Mouse (Mus musculus): ENCODE results near the gene Arsg. TPM values are rescaled to one million over a fixed set of nuclear protein-coding genes. Genes with fewer than 3 reads are reported as not detected.

Arsg gene
- polyA plus RNA-seq, 1 experiment from 2014 or later: 9.9 TPM

GRCm38 (mm10) chr11:109443468-109444263 is 29.5 kb upstream of the Arsg start:
- ATAC-seq (replicated peaks; ENCODE audit: low FRiP score, low read depth) (no peak), DNase-seq (ENCODE audit: low spot score) (no peak)
- no peak overlapping the region for H3K4me2 ChIP-seq (ENCODE audit: low read length)
- H3K4me1 ChIP-seq (replicated peaks; ENCODE audit: insufficient read depth, low read length): 0 out of 2 replicates have a peak, but pooled peaks cover 3% of the 10 kb centered on the region
- H3K9me3 ChIP-seq (replicated peaks; ENCODE audit: low read length): no peaks in the 10 kb centered on the region
- H3K36me3 ChIP-seq (ENCODE audit: insufficient read depth, low read length): no peaks in the 10 kb centered on the region
- peak; percentile 32; the same call in 1 of the 2 replicates for TF ChIP-seq CTCF (IDR thresholded peaks at IDR 0.05; ENCODE audit: low read depth)
- WGBS: 87% methylated on average over 8 of the region's 8 CpGs
- no peak overlapping the region for H3K4me3 ChIP-seq (replicated peaks; ENCODE audit: low read depth, low read length)
- H3K27me3 ChIP-seq (ENCODE audit: insufficient read depth, low read length): no peaks in the 10 kb centered on the region
- H3K27ac ChIP-seq: no peak overlapping the region
- H3K9ac ChIP-seq (ENCODE audit: low read depth, low read length): no peak overlapping the region

GRCm38 (mm10) chr11:109444600-109444999 is 28.6 kb upstream of the Arsg start:
- H3K9ac ChIP-seq (ENCODE audit: low read depth, low read length): no peak overlapping the region
- H3K4me1 ChIP-seq (replicated peaks; ENCODE audit: insufficient read depth, low read length): 0 out of 2 replicates have a peak, but pooled peaks cover 3% of the 10 kb centered on the region
- no peak overlapping the region for H3K4me3 ChIP-seq (replicated peaks; ENCODE audit: low read depth, low read length)
- no peak for ATAC-seq (replicated peaks; ENCODE audit: low FRiP score, low read depth)
- H3K27ac ChIP-seq: no peak overlapping the region
- TF ChIP-seq CTCF (IDR thresholded peaks at IDR 0.05; ENCODE audit: low read depth): peak; percentile 61
- no peaks in the 10 kb centered on the region for H3K9me3 ChIP-seq (replicated peaks; ENCODE audit: low read length)
- H3K27me3 ChIP-seq (ENCODE audit: insufficient read depth, low read length): no peaks in the 10 kb centered on the region
- WGBS: 64% methylated on average over 7 of the region's 7 CpGs
- H3K4me2 ChIP-seq (ENCODE audit: low read length): no peak overlapping the region
- no peaks in the 10 kb centered on the region for H3K36me3 ChIP-seq (ENCODE audit: insufficient read depth, low read length)
- DNase-seq (ENCODE audit: low spot score): no peak

- peak; percentile 76 for DNase-seq (ENCODE audit: low spot score)
- WGBS: 46% methylated on average over 13 of the region's 13 CpGs
Observed at GRCm38 (mm10) chr11:109445438-109446035, 27.6 kb upstream of the Arsg start.

GRCm38 (mm10) chr11:109451169-109451568 is 22.0 kb upstream of the Arsg start:
- no peaks in the 10 kb centered on the region for H3K36me3 ChIP-seq (ENCODE audit: insufficient read depth, low read length)
- no peak overlapping the region for H3K9ac ChIP-seq (ENCODE audit: low read depth, low read length)
- TF ChIP-seq CTCF (IDR thresholded peaks at IDR 0.05; ENCODE audit: low read depth): no peak
- no peak overlapping the region for H3K4me2 ChIP-seq (ENCODE audit: low read length)
- no peaks in the 10 kb centered on the region for H3K4me1 ChIP-seq (replicated peaks; ENCODE audit: insufficient read depth, low read length)
- H3K4me3 ChIP-seq (replicated peaks; ENCODE audit: low read depth, low read length): no peak overlapping the region
- DNase-seq (ENCODE audit: low spot score) (no peak), ATAC-seq (replicated peaks; ENCODE audit: low FRiP score, low read depth) (no peak)
- no peaks in the 10 kb centered on the region for H3K27me3 ChIP-seq (ENCODE audit: insufficient read depth, low read length)
- no peaks in the 10 kb centered on the region for H3K9me3 ChIP-seq (replicated peaks; ENCODE audit: low read length)
- no peak overlapping the region for H3K27ac ChIP-seq
- 88% methylated on average over 11 of the region's 11 CpGs for WGBS

More at GRCm38 (mm10) chr11:109445438-109446035, 27.6 kb upstream of the Arsg start:
- ATAC-seq (replicated peaks; ENCODE audit: low FRiP score, low read depth): no peak
- H3K4me3 ChIP-seq (replicated peaks; ENCODE audit: low read depth, low read length): no peak overlapping the region
- TF ChIP-seq CTCF (IDR thresholded peaks at IDR 0.05; ENCODE audit: low read depth): peak; percentile 85
- no peak overlapping the region for H3K27ac ChIP-seq
- H3K36me3 ChIP-seq (ENCODE audit: insufficient read depth, low read length): no peaks in the 10 kb centered on the region
- H3K4me2 ChIP-seq (ENCODE audit: low read length): no peak overlapping the region
- H3K9me3 ChIP-seq (replicated peaks; ENCODE audit: low read length): no peaks in the 10 kb centered on the region
- H3K27me3 ChIP-seq (ENCODE audit: insufficient read depth, low read length): no peaks in the 10 kb centered on the region
- H3K4me1 ChIP-seq (replicated peaks; ENCODE audit: insufficient read depth, low read length): no peaks in the 10 kb centered on the region
- no peak overlapping the region for H3K9ac ChIP-seq (ENCODE audit: low read depth, low read length)

GRCm38 (mm10) chr11:109456261-109456660 is 16.9 kb upstream of the Arsg start:
- WGBS: 80% methylated on average over 5 of the region's 5 CpGs
- Histone ChIP-seq H3K9ac (ENCODE audit: low read depth, low read length) (no peak overlapping the region), H3K4me2 (ENCODE audit: low read length) (no peak overlapping the region), H3K4me1 (replicated peaks; ENCODE audit: insufficient read depth, low read length) (no peaks in the 10 kb centered on the region), H3K36me3 (ENCODE audit: insufficient read depth, low read length) (no peaks in the 10 kb centered on the region), H3K27me3 (ENCODE audit: insufficient read depth, low read length) (no peaks in the 10 kb centered on the region), H3K27ac (no peak overlapping the region), H3K9me3 (replicated peaks; ENCODE audit: low read length) (no peaks in the 10 kb centered on the region), H3K4me3 (replicated peaks; ENCODE audit: low read depth, low read length) (no peak overlapping the region)
- ATAC-seq (replicated peaks; ENCODE audit: low FRiP score, low read depth): no peak
- TF ChIP-seq CTCF (IDR thresholded peaks at IDR 0.05; ENCODE audit: low read depth): no peak
- DNase-seq (ENCODE audit: low spot score): no peak

- H3K27ac ChIP-seq: no peak overlapping the region
- H3K4me3 ChIP-seq (replicated peaks; ENCODE audit: low read depth, low read length): no peak overlapping the region
- DNase-seq (ENCODE audit: low spot score) (no peak), ATAC-seq (replicated peaks; ENCODE audit: low FRiP score, low read depth) (no peak)
- H3K27me3 ChIP-seq (ENCODE audit: insufficient read depth, low read length): no peaks in the 10 kb centered on the region
- H3K9me3 ChIP-seq (replicated peaks; ENCODE audit: low read length): no peaks in the 10 kb centered on the region
- TF ChIP-seq CTCF (IDR thresholded peaks at IDR 0.05; ENCODE audit: low read depth): no peak
- no peak overlapping the region for H3K9ac ChIP-seq (ENCODE audit: low read depth, low read length)
- WGBS: 87% methylated on average over 11 of the region's 11 CpGs
- no peaks in the 10 kb centered on the region for H3K36me3 ChIP-seq (ENCODE audit: insufficient read depth, low read length)
- no peaks in the 10 kb centered on the region for H3K4me1 ChIP-seq (replicated peaks; ENCODE audit: insufficient read depth, low read length)
- H3K4me2 ChIP-seq (ENCODE audit: low read length): no peak overlapping the region
Observed at GRCm38 (mm10) chr11:109458165-109458564, 15.0 kb upstream of the Arsg start.
